In genomic region chr13:55328641-55329040, GRCm38 (mm10) we compare ENCODE assay signal across 9 mouse cellular contexts. TPM values are rescaled to one million over a fixed set of nuclear protein-coding genes. Genes with fewer than 3 reads are reported as not detected.
DNase-seq lines count a peak whose midpoint lies in the region; ATAC-seq and TF ChIP-seq lines count a peak whose summit lies in the region.
"Had no signal": no experiment of that assay in that cellular context is flagged by ENCODE, and none has a peak within 500 bp of the region (broad histone marks: within the 10 kb centered on the region; RNA-seq: fewer than 3 reads in every experiment).

No protein-coding gene starts in this region.

- no peaks in the 10 kb centered on the region for H3K27me3 ChIP-seq in C2C12 (ENCODE audit: control insufficient read depth, insufficient read depth, insufficient read length)
- no peaks in the 10 kb centered on the region for H3K27me3 ChIP-seq in E14TG2a.4 (ENCODE audit: insufficient read depth, low read length)
- peaks cover 11% of the 10 kb centered on the region for H3K27me3 ChIP-seq in hindbrain, embryonic 10.5 days (ENCODE audit: insufficient read depth, poor library complexity, severe bottlenecking)
- no peaks in the 10 kb centered on the region for H3K27me3 ChIP-seq in liver, embryonic 16.5 days (ENCODE audit: control insufficient read depth, insufficient read depth, low read depth, low read length)

- peak overlapping the region; percentile 90 for H3K9ac ChIP-seq in liver, embryonic 16.5 days (ENCODE audit: low read depth, low read length)

- peaks cover 85% of the 10 kb centered on the region for H3K4me1 ChIP-seq in E14TG2a.4 (replicated peaks; ENCODE audit: low read depth, low read length)
- peaks cover 48% of the 10 kb centered on the region for H3K4me1 ChIP-seq in hindbrain, embryonic 10.5 days (replicated peaks)
- peaks cover 45% of the 10 kb centered on the region for H3K4me1 ChIP-seq in liver, embryonic 16.5 days (ENCODE audit: control insufficient read depth, low read depth, low read length)

- H3K36me3 ChIP-seq in C2C12 (ENCODE audit: control insufficient read depth, insufficient read depth) (peaks cover 22% of the 10 kb centered on the region), E14TG2a.4 (ENCODE audit: insufficient read depth, low read length) (peaks cover 40% of the 10 kb centered on the region)
- H3K36me3 ChIP-seq in hindbrain, embryonic 10.5 days = peaks cover 36% of the 10 kb centered on the region
- peaks cover 32% of the 10 kb centered on the region for H3K36me3 ChIP-seq in liver, embryonic 16.5 days (ENCODE audit: control insufficient read depth, insufficient read depth)

- peak overlapping the region; percentile 88 for H3K4me2 ChIP-seq in liver, embryonic 16.5 days (ENCODE audit: low read depth, low read length)

- 84% methylated on average over 4 of the region's 4 CpGs for WGBS in hindbrain, embryonic 10.5 days
- WGBS in liver, embryonic 16.5 days (ENCODE audit: insufficient replicate concordance) = 76% methylated on average over 4 of the region's 4 CpGs

- ATAC-seq in liver, embryonic 16.5 days (ENCODE audit: low read depth) = no peak
- ATAC-seq in activated CD4-positive, CD25-positive, alpha-beta regulatory T cell, adult 4 months = no peak

- peak overlapping the region; percentile 79 for H3ac ChIP-seq in C2C12 (ENCODE audit: control insufficient read depth, insufficient read length, low read depth)

- H3K4me3 ChIP-seq in C2C12 (ENCODE audit: insufficient read depth, poor library complexity, severe bottlenecking) (peak overlapping the region; percentile 46), E14TG2a.4 (replicated peaks; ENCODE audit: low read length) (peak overlapping the region; percentile 89)
- H3K4me3 ChIP-seq in hindbrain, embryonic 10.5 days = peak overlapping the region; percentile 69
- H3K4me3 ChIP-seq in liver, embryonic 16.5 days (ENCODE audit: low read depth, low read length) = peak overlapping the region; percentile 72

- peaks cover 27% of the 10 kb centered on the region for H3K79me2 ChIP-seq in C2C12 (ENCODE audit: control insufficient read depth, insufficient read depth)

- no peaks in the 10 kb centered on the region for H3K9me3 ChIP-seq in E14TG2a.4 (ENCODE audit: low read length)
- no peaks in the 10 kb centered on the region for H3K9me3 ChIP-seq in hindbrain, embryonic 10.5 days
- H3K9me3 ChIP-seq in liver, embryonic 16.5 days (replicated peaks; ENCODE audit: control insufficient read depth, low read length) = no peaks in the 10 kb centered on the region

- DNase-seq in hindbrain, embryonic 10.5 days (ENCODE audit: low spot score) = no peak
- no peak for DNase-seq in left cerebral cortex, adult 9 months (ENCODE audit: low spot score in 2 of 2)
- DNase-seq in urinary bladder, adult 18-20 months (ENCODE audit: low spot score in 2 of 2) = no peak
- no peak for DNase-seq in ovary, postnatal 14 days (ENCODE audit: low spot score)
- DNase-seq: adrenal gland, adult 2 months had no signal

- H3K79me3 ChIP-seq in C2C12 (ENCODE audit: low read depth) = peaks cover 11% of the 10 kb centered on the region

- H3K27ac ChIP-seq in hindbrain, embryonic 10.5 days = peak overlapping the region; percentile 96; the same call in 1 of the 2 replicates
- no peak overlapping the region for H3K27ac ChIP-seq in liver, embryonic 16.5 days (ENCODE audit: low read length)

- TF ChIP-seq CTCF in C2C12 (IDR thresholded peaks at IDR 0.05; ENCODE audit: control insufficient read depth, insufficient read depth, insufficient read length) (no peak), E14TG2a.4 (conservative IDR thresholded peaks at IDR 0.05; ENCODE audit: low read length) (no peak)

TF ChIP-seq in C2C12, 6 proteins besides CTCF, POLR2A, EP300 and RAD21:
- no peak for TF ChIP-seq MYOG (IDR thresholded peaks at IDR 0.05; ENCODE audit: control insufficient read depth, extremely low read depth, insufficient read length)
- no peak for TF ChIP-seq MAX (IDR thresholded peaks at IDR 0.05)
- no peak for TF ChIP-seq USF1 (IDR thresholded peaks at IDR 0.05; ENCODE audit: low read depth)
- no peak for TF ChIP-seq FOSL1 (IDR thresholded peaks at IDR 0.05; ENCODE audit: insufficient read depth, low read length, poor library complexity, severe bottlenecking)
- no peak for TF ChIP-seq CEBPB (IDR thresholded peaks at IDR 0.05; ENCODE audit: low read depth)
- no peak for TF ChIP-seq MYOD1 (IDR thresholded peaks at IDR 0.05; ENCODE audit: control insufficient read depth, insufficient read length, low read depth)

RNA-seq across cellular contexts. Expression of gene Mxd3, which starts 1.0 kb away (rescaled TPM):
- polyA plus RNA-seq in C2C12 (2012; fragmentation: generic; extraction: Trizol) = 49.8 TPM
- 25.2 and 33.7 TPM in 2 replicates for polyA plus RNA-seq in hindbrain, embryonic 10.5 days (2016; fragmentation: Nextera tagmentation; extraction: Ambion mirVana)
- polyA plus RNA-seq in liver, embryonic 16.5 days (2015; fragmentation: Nextera tagmentation; extraction: Ambion mirVana) = 24.0 and 28.7 TPM in 2 replicates
- polyA plus RNA-seq in activated CD4-positive, CD25-positive, alpha-beta regulatory T cell, adult 4 months (2017; shearing (Covaris generic)) = 10 to 100 TPM in 1 of 2 experiments, 1 to 10 TPM in 1; 9.2 to 12.4 TPM

RNA-seq across cellular contexts. Expression of gene Rab24, which starts 6.9 kb away (rescaled TPM):
- polyA plus RNA-seq in C2C12 (2012; fragmentation: generic; extraction: Trizol) = 54.3 TPM
- polyA plus RNA-seq in hindbrain, embryonic 10.5 days (2016; fragmentation: Nextera tagmentation; extraction: Ambion mirVana) = 80.9 and 83.7 TPM in 2 replicates
- polyA plus RNA-seq in liver, embryonic 16.5 days (2015; fragmentation: Nextera tagmentation; extraction: Ambion mirVana) = 42.2 and 50.1 TPM in 2 replicates
- polyA plus RNA-seq in activated CD4-positive, CD25-positive, alpha-beta regulatory T cell, adult 4 months (2017; shearing (Covaris generic)) = 10 to 100 TPM; 10.3 to 13.3 TPM

RNA-seq across cellular contexts. Expression of gene Prelid1, which starts 8.3 kb away (rescaled TPM):
- 499 TPM for polyA plus RNA-seq in C2C12 (2012; fragmentation: generic; extraction: Trizol)
- polyA plus RNA-seq in hindbrain, embryonic 10.5 days (2016; fragmentation: Nextera tagmentation; extraction: Ambion mirVana) = 510 and 522 TPM in 2 replicates
- polyA plus RNA-seq in liver, embryonic 16.5 days (2015; fragmentation: Nextera tagmentation; extraction: Ambion mirVana) = 202 and 206 TPM in 2 replicates
- 100 to 1,000 TPM; 282 to 313 TPM for polyA plus RNA-seq in activated CD4-positive, CD25-positive, alpha-beta regulatory T cell, adult 4 months (2017; shearing (Covaris generic))

RNA-seq across cellular contexts. Expression of gene Lman2, which starts 33.9 kb away (rescaled TPM):
- 81.4 TPM for polyA plus RNA-seq in C2C12 (2012; fragmentation: generic; extraction: Trizol)
- polyA plus RNA-seq in hindbrain, embryonic 10.5 days (2016; fragmentation: Nextera tagmentation; extraction: Ambion mirVana) = 95.2 and 107 TPM in 2 replicates
- polyA plus RNA-seq in liver, embryonic 16.5 days (2015; fragmentation: Nextera tagmentation; extraction: Ambion mirVana) = 53.3 and 55.5 TPM in 2 replicates
- polyA plus RNA-seq in activated CD4-positive, CD25-positive, alpha-beta regulatory T cell, adult 4 months (2017; shearing (Covaris generic)) = 10 to 100 TPM; 46.7 to 58.6 TPM

RNA-seq across cellular contexts. Expression of gene Rgs14, which starts 40.9 kb away (rescaled TPM):
- polyA plus RNA-seq in C2C12 (2012; fragmentation: generic; extraction: Trizol) = 0.08 TPM
- 0.44 and 0.68 TPM in 2 replicates for polyA plus RNA-seq in hindbrain, embryonic 10.5 days (2016; fragmentation: Nextera tagmentation; extraction: Ambion mirVana)
- polyA plus RNA-seq in liver, embryonic 16.5 days (2015; fragmentation: Nextera tagmentation; extraction: Ambion mirVana) = 2.8 and 3.2 TPM in 2 replicates
- 10 to 100 TPM; 51.5 to 69.6 TPM for polyA plus RNA-seq in activated CD4-positive, CD25-positive, alpha-beta regulatory T cell, adult 4 months (2017; shearing (Covaris generic))
